Mouse (Mus musculus) kidney, adult 2 months (tissue): ENCODE measurements at regions not wholly inside any gene's neighbourhood (a gene's known extent, or its start where the extent isn't known, plus 50 kb on each side); places are given as distances from the start of the nearest gene placed in this dataset.

Experiments
- CTCF ChIP-seq: fragments of 200-500 bp; conservative IDR thresholded peaks from 2 replicates; pipeline ENCODE4 v1.5.1; 2011; ENCODE audit warnings: low read depth, mild to moderate bottlenecking, control low read depth, low read length, moderate library complexity, mixed read lengths; ENCODE audit not compliant: insufficient read depth, insufficient read length
- POLR2A ChIP-seq: fragments of 200-500 bp; IDR thresholded peaks from one replicate; pipeline ENCODE4 v1.6.1; 2011; ENCODE audit warnings: low read depth, low read length, control low read depth

DNA sequence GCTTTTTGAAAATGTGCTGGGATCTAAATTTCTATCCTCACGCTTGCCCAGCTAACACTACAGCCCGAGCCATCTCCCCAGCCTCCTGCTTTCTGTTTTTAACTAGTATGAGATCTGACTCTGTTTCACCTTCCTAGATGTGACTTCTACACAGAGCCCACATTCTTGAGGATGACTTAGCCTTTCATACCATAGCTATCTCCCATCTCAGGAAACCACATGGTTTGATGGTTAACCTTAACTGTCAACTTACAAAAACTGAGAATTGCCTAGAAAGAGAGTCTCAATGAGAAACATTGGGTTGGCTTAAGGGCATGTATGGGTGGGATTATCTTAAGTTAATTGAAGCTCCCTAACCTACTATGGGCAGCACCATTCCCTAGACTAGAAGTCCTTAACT, 78.4 kb downstream of the Utp18 start:
- TF ChIP-seq CTCF = no peak
- no peak for TF ChIP-seq POLR2A
